12 mouse cellular contexts compared by ENCODE assay signal in the genomic region with DNA sequence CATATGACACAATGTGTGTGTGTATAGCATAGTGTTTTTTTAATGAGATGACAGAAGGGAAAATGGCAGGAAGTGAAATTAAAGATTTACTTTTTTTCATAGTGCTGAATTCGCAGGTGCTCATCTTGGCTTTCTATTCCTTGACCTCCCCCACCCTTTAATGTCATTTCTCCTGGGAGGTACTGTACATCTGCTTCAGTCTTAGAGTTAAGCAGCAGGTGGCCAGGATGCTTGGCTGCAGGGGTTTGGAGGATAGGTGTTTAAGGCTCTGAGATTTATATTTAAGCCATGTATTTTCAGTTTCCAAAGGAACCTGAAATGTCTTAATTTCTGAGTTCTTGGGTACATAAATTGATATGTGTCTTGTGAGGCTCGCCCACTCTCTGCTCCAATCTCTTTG.
"Had no signal": no experiment of that assay in that cellular context is flagged by ENCODE, and none has a peak within 500 bp of the region (broad histone marks: within the 10 kb centered on the region; RNA-seq: fewer than 3 reads in every experiment).

No protein-coding gene starts in this region.

- DNase-seq: gastrocnemius, postnatal 14 days; gastrocnemius, postnatal 36 days; heart, adult 11 months; heart, adult 2 months; heart, postnatal 14 days; heart, postnatal 36 days; kidney, adult 11 months; kidney, adult 2 months; kidney, adult 9 months; kidney, postnatal 14 days; kidney, postnatal 4 days; left cerebral cortex, postnatal 4 days had no signal
